Mouse (Mus musculus): Measurements from ENCODE around the gene Ubl4b. TPM values are rescaled to one million over a fixed set of nuclear protein-coding genes. Genes with fewer than 3 reads are reported as not detected.

Gene Ubl4b
- polyA plus RNA-seq, 1 experiment: not detected

GRCm38 (mm10) chr3:107508696-107509095, 46.2 kb downstream of the Ubl4b start:
- Histone ChIP-seq H3K4me1 (no peaks in the 10 kb centered on the region), H3K4me3 (replicated peaks) (no peak overlapping the region), H3K36me3 (replicated peaks; ENCODE audit: low read length) (no peaks in the 10 kb centered on the region), H3K27me3 (replicated peaks) (peaks cover 41% of the 10 kb centered on the region), H3K9me3 (no peaks in the 10 kb centered on the region)
- no peak for TF ChIP-seq FLI1 (IDR thresholded peaks at IDR 0.05; ENCODE audit: low read length)

GRCm38 (mm10) chr3:107507966-107508365, 46.9 kb downstream of the Ubl4b start:
- peaks cover 39% of the 10 kb centered on the region for H3K27me3 ChIP-seq (replicated peaks)
- H3K4me3 ChIP-seq (replicated peaks): no peak overlapping the region
- no peaks in the 10 kb centered on the region for H3K9me3 ChIP-seq
- no peaks in the 10 kb centered on the region for H3K4me1 ChIP-seq
- TF ChIP-seq FLI1 (IDR thresholded peaks at IDR 0.05; ENCODE audit: low read length) (no peak), GATA1 (IDR thresholded peaks at IDR 0.05; ENCODE audit: borderline replicate concordance, low read length) (no peak)
- H3K36me3 ChIP-seq (replicated peaks; ENCODE audit: low read length): no peaks in the 10 kb centered on the region

- Histone ChIP-seq H3K4me3 (replicated peaks) (no peak overlapping the region), H3K36me3 (replicated peaks; ENCODE audit: low read length) (no peaks in the 10 kb centered on the region), H3K9me3 (no peaks in the 10 kb centered on the region), H3K4me1 (no peaks in the 10 kb centered on the region), H3K27me3 (replicated peaks) (peaks cover 39% of the 10 kb centered on the region)
- TF ChIP-seq GATA1 (IDR thresholded peaks at IDR 0.05; ENCODE audit: borderline replicate concordance, low read length) (no peak), FLI1 (IDR thresholded peaks at IDR 0.05; ENCODE audit: low read length) (no peak)
Measured at GRCm38 (mm10) chr3:107506531-107506930, 48.3 kb downstream of the Ubl4b start.

GRCm38 (mm10) chr3:107505464-107506367, 49.2 kb downstream of the Ubl4b start:
- Histone ChIP-seq H3K9me3 (peaks cover 1% of the 10 kb centered on the region; the same call in 1 of the 2 replicates), H3K27me3 (replicated peaks) (peaks cover 41% of the 10 kb centered on the region), H3K4me1 (no peaks in the 10 kb centered on the region), H3K4me3 (replicated peaks) (no peak overlapping the region), H3K36me3 (replicated peaks; ENCODE audit: low read length) (no peaks in the 10 kb centered on the region)
- TF ChIP-seq FLI1 (IDR thresholded peaks at IDR 0.05; ENCODE audit: low read length) (no peak), GATA1 (IDR thresholded peaks at IDR 0.05; ENCODE audit: borderline replicate concordance, low read length) (no peak)

GRCm38 (mm10) chr3:107504542-107504941, 50.3 kb downstream of the Ubl4b start:
- Histone ChIP-seq H3K4me3 (replicated peaks) (no peak overlapping the region), H3K36me3 (replicated peaks; ENCODE audit: low read length) (no peaks in the 10 kb centered on the region), H3K4me1 (no peaks in the 10 kb centered on the region), H3K27me3 (replicated peaks) (peaks cover 38% of the 10 kb centered on the region), H3K9me3 (peaks cover 10% of the 10 kb centered on the region)
- no peak for TF ChIP-seq FLI1 (IDR thresholded peaks at IDR 0.05; ENCODE audit: low read length)

- TF ChIP-seq GATA1 (IDR thresholded peaks at IDR 0.05; ENCODE audit: borderline replicate concordance, low read length) (no peak), FLI1 (IDR thresholded peaks at IDR 0.05; ENCODE audit: low read length) (no peak)
- Histone ChIP-seq H3K4me3 (replicated peaks) (no peak overlapping the region), H3K27me3 (replicated peaks) (peaks cover 41% of the 10 kb centered on the region), H3K9me3 (peaks cover 12% of the 10 kb centered on the region), H3K36me3 (replicated peaks; ENCODE audit: low read length) (no peaks in the 10 kb centered on the region), H3K4me1 (no peaks in the 10 kb centered on the region)
Measured at GRCm38 (mm10) chr3:107503716-107504115, 51.2 kb downstream of the Ubl4b start.

Other genes with a start within 250 kb of the Ubl4b start
- gene Rbm15, start 221.4 kb downstream of the Ubl4b start, polyA plus RNA-seq (2012; ENCODE audit: insufficient read depth, low replicate concordance): 0.38 and 1.3 TPM in 2 replicates
- gene Kcnc4, start 95.5 kb downstream of the Ubl4b start, polyA plus RNA-seq (2012; ENCODE audit: insufficient read depth, low replicate concordance): not detected in 2 replicates
- not detected in 2 replicates for gene Slc6a17, start 37.1 kb downstream of the Ubl4b start, polyA plus RNA-seq (2012; ENCODE audit: insufficient read depth, low replicate concordance)
- gene Alx3, start 40.0 kb upstream of the Ubl4b start, polyA plus RNA-seq (2012; ENCODE audit: insufficient read depth, low replicate concordance): not detected in 2 replicates
- not detected in 2 replicates for gene Gm10961, start 76.2 kb upstream of the Ubl4b start, polyA plus RNA-seq (2012; ENCODE audit: insufficient read depth, low replicate concordance)
- 5.7 and 13.3 TPM in 2 replicates for gene Strip1, start 76.6 kb upstream of the Ubl4b start, polyA plus RNA-seq (2012; ENCODE audit: insufficient read depth, low replicate concordance)
- gene Ahcyl1, start 141.5 kb upstream of the Ubl4b start, polyA plus RNA-seq (2012; ENCODE audit: insufficient read depth, low replicate concordance): 2.1 and 3.6 TPM in 2 replicates
- 1.5 and 4.0 TPM in 2 replicates for gene Csf1, start 205.4 kb upstream of the Ubl4b start, polyA plus RNA-seq (2012; ENCODE audit: insufficient read depth, low replicate concordance)

Measured in megakaryocyte, embryonic 14.5 days (primary cell).